Mouse (Mus musculus) myocyte (in vitro differentiated cells): ENCODE results near the gene Tspan5.

ENCODE experiments used
- CEBPB ChIP-seq: IDR thresholded peaks from 2 replicates; pipeline ENCODE4 v1.6.1; 2011; ENCODE audit warnings: mild to moderate bottlenecking, moderate library complexity; ENCODE audit not compliant: poor library complexity, insufficient read depth, severe bottlenecking
- E2F4 ChIP-seq: IDR thresholded peaks from one replicate; pipeline ENCODE4 v1.6.1; 2011; ENCODE audit warnings: mild to moderate bottlenecking, control low read depth, moderate library complexity; ENCODE audit not compliant: insufficient read depth
- MAX ChIP-seq: IDR thresholded peaks from one replicate; pipeline ENCODE4 v1.6.1; 2011; ENCODE audit warnings: low read depth, mild to moderate bottlenecking, control low read depth
- MYOD1 ChIP-seq, 3 experiments: IDR thresholded peaks; one replicate each; pipeline ENCODE4 v1.6.1; 2011; ENCODE audit warnings: control low read depth in 2 of 3, low read depth in 2 of 3, mild to moderate bottlenecking in 2 of 3, moderate library complexity in 1 of 3; ENCODE audit not compliant: insufficient read length in 2 of 3, control insufficient read depth in 1 of 3
- MYOG ChIP-seq, 3 experiments: IDR thresholded peaks; one replicate each; pipeline ENCODE4 v1.6.1; 2011; ENCODE audit warnings: control low read depth in 2 of 3, low read depth in 2 of 3, mild to moderate bottlenecking in 2 of 3; ENCODE audit not compliant: insufficient read length in 2 of 3, control insufficient read depth in 1 of 3, insufficient read depth in 1 of 3
- POLR2A ChIP-seq: IDR thresholded peaks from one replicate; pipeline ENCODE4 v1.6.1; 2011; ENCODE audit warnings: low read depth, mild to moderate bottlenecking, control low read depth, moderate library complexity; ENCODE audit not compliant: insufficient read length
- POLR2AphosphoS2 ChIP-seq: IDR thresholded peaks from one replicate; pipeline ENCODE4 v1.6.1; 2011; ENCODE audit warnings: low read depth, control low read depth; ENCODE audit not compliant: insufficient read length
- REST ChIP-seq: IDR thresholded peaks from one replicate; pipeline ENCODE4 v1.6.1; 2011; ENCODE audit warnings: mild to moderate bottlenecking, control low read depth, moderate library complexity; ENCODE audit not compliant: insufficient read depth, insufficient read length
- SRF ChIP-seq: IDR thresholded peaks from one replicate; pipeline ENCODE4 v1.6.1; 2011; ENCODE audit warnings: low read depth; ENCODE audit not compliant: control insufficient read depth, insufficient read length
- TCF12 ChIP-seq: IDR thresholded peaks from one replicate; pipeline ENCODE4 v1.6.1; 2011; ENCODE audit warnings: mild to moderate bottlenecking, control low read depth; ENCODE audit not compliant: poor library complexity, insufficient read depth, severe bottlenecking
- TCF3 ChIP-seq: IDR thresholded peaks from one replicate; pipeline ENCODE4 v1.6.1; 2011; ENCODE audit warnings: low read depth, control low read depth; ENCODE audit not compliant: insufficient read length
- USF1 ChIP-seq: IDR thresholded peaks from one replicate; pipeline ENCODE4 v1.6.1; 2011; ENCODE audit warnings: low read depth, mild to moderate bottlenecking, control low read depth, moderate library complexity

DNA sequence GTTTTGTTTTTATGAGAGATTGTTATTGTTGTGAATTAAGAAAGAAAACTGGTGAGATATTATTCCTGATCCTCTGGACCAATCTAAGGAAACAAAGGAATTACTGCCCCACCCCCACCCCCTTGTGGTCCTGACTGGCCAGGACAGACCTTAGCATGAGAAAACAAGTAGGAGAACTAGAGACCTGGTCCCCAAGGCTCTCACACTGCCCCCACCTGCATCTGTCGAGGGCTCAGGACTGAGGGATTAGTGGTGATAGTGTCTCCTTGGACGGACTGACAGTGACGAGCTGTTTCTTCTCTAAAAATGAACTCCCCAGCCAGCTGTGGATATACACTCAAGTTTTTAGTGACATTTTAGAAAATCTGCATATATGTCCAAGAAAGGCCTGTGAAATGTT is 70.6 kb downstream of the Tspan5 start:
- TF ChIP-seq POLR2A (no peak), USF1 (no peak), MAX (no peak), MYOG (IDR thresholded peaks at IDR 0.05; ENCODE audit: control insufficient read depth in 1 of 3, insufficient read depth in 1 of 3, insufficient read length in 2 of 3, low read depth in 2 of 3) (no peak), REST (no peak), E2F4 (no peak), TCF12 (no peak), POLR2AphosphoS2 (no peak), MYOD1 (IDR thresholded peaks at IDR 0.05; ENCODE audit: control insufficient read depth in 1 of 3, insufficient read length in 2 of 3, low read depth in 2 of 3) (no peak), CEBPB (no peak), SRF (no peak), TCF3 (no peak)
